Mouse (Mus musculus) forebrain, postnatal 0 days (tissue): ENCODE measurements around the gene 9930111J21Rik2. TPM values are rescaled to one million over a fixed set of nuclear protein-coding genes. Genes with fewer than 3 reads are reported as not detected.

Experiments used
- ATAC-seq: fragments of 200-750 bp; cut with Nextera tagmentation; 2 replicates; pipeline ENCODE4 v1.8.0; 2017; ENCODE audit warnings: mild to moderate bottlenecking, moderate library complexity
- DNase-seq: peaks from one replicate; pipeline ENCODE4 v3.0.0-alpha.2; 2015
- H3K27ac ChIP-seq: fragments of 300-500 bp; sonication (generic); 2 replicates; pipeline ENCODE4 v1.5.1; 2014; ENCODE audit warnings: low read depth, mild to moderate bottlenecking, antibody characterized with exemption, low read length, moderate library complexity, mixed read lengths
- H3K27me3 ChIP-seq: fragments of 300-500 bp; sonication (generic); 2 replicates; pipeline ENCODE4 v1.6.1; 2014; ENCODE audit warnings: mild to moderate bottlenecking, low read length, mixed read lengths; ENCODE audit not compliant: insufficient read depth
- H3K36me3 ChIP-seq: fragments of 300-500 bp; sonication (generic); 2 replicates; pipeline ENCODE4 v1.6.1; 2014; ENCODE audit warnings: mild to moderate bottlenecking, moderate library complexity; ENCODE audit not compliant: insufficient read depth
- H3K4me1 ChIP-seq: fragments of 300-500 bp; sonication (generic); 2 replicates; pipeline ENCODE4 v1.6.1; 2014; ENCODE audit warnings: antibody characterized with exemption; ENCODE audit not compliant: insufficient read depth
- H3K4me2 ChIP-seq: fragments of 300-500 bp; sonication (generic); 2 replicates; pipeline ENCODE4 v1.6.1; 2014; ENCODE audit warnings: low read depth, mild to moderate bottlenecking, moderate library complexity
- H3K4me3 ChIP-seq: fragments of 300-500 bp; sonication (generic); 2 replicates; pipeline ENCODE4 v1.5.1; 2014; ENCODE audit warnings: low read depth, low read length, mixed read lengths
- H3K9ac ChIP-seq: fragments of 300-500 bp; sonication (generic); 2 replicates; pipeline ENCODE4 v1.6.1; 2014; ENCODE audit warnings: mild to moderate bottlenecking
- H3K9me3 ChIP-seq: fragments of 300-500 bp; sonication (generic); 2 replicates; pipeline ENCODE4 v1.6.1; 2016; ENCODE audit warnings: low read length
- CTCF ChIP-seq: sonication (generic); IDR thresholded peaks from 2 replicates; pipeline ENCODE4 v1.5.1; 2016; ENCODE audit warnings: antibody characterized with exemption, control low read depth, low read depth
- WGBS: fragments of 180-500 bp; shearing (Covaris S2); extraction: QIAGEN DNeasy Blood & Tissue Kit; methylation state at CpG from one replicate; pipeline ENCODE4 v1.1.7; 2014; 5-methylcytosine and 5-hydroxymethylcytosine counted together
- polyA plus RNA-seq: library from polyadenylated mRNA; unstranded; fragments of >200 nt; fragmentation: Nextera tagmentation; extraction: Ambion mirVana; gene quantifications from 2 replicates; pipeline ENCODE4 v1.2.1, GENCODE M21; 2015
- total RNA-seq: library from RNA; depleted of rRNA; stranded (reverse); fragments of >200 nt; gene quantifications from 2 replicates; pipeline ENCODE4 v1.2.3, GENCODE M21; 2014

9930111J21Rik2 gene
- total and polyA plus RNA-seq, 2 experiments from 2014 or later, result 0.29 to 1.0 TPM

DNA sequence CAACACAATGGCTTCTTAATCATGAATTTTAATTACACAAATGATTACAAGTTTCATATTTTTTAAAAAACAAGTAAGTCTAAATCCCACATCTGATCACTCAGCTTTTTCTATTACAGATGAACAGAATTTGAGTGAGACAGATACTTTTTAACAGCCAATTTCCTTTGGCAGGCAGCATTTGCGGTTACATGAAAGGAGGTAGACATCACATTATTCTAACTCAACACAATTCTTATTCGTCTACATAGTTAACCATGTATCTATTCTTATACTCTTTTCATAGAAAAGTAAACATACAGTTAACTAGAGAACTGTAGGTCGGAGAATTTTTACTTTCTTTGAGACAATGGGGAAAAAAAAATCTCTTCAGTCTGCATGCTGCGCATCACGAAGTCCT is 39.5 kb upstream of the 9930111J21Rik2 start:
- Histone ChIP-seq H3K27me3 (no peaks in the 10 kb centered on the region), H3K4me1 (no peaks in the 10 kb centered on the region), H3K9ac (no peak overlapping the region), H3K27ac (no peak overlapping the region), H3K4me2 (no peak overlapping the region), H3K9me3 (no peaks in the 10 kb centered on the region), H3K4me3 (no peak overlapping the region), H3K36me3 (no peaks in the 10 kb centered on the region)
- no peak for DNase-seq
- 84% methylated on average over 5 of the region's 5 CpGs for WGBS
- ATAC-seq, result no peak
- no peak for TF ChIP-seq CTCF

DNA sequence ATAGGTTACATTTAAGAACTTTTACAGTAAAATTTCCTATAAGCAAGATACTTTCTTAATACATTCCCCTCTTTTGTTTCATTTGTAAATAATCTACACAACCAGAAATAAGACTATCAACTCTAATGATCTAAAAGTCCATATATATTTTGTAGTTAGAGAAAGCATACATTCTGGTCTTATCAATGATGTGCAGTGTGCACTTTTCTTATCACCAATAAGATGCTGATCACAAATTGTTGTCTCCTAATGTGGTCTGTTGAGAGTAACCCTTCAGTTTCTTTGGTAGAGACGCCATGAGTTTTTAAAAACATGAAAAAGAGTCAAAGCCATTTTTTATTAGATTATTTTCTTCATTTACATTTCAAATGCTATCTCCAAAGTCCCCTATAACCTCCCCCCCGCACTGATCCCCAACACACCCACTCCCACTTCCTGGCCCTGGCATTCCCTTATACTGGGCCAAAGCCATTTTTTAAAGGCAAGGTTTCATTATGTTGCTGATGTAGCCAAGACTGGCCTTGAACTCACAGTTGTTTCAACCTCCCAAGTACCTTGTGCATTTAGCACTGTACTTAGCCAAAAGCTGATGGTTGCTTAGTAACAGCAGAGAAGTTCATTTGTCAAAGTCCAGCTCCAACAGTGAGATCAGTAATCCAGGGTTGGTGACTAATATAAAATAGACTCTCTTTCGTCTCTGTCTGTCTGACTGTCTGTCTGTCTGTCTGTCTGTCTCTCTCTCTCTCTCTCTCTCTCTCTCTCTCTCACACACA is 38.9 kb upstream of the 9930111J21Rik2 start:
- Histone ChIP-seq H3K4me1 (no peaks in the 10 kb centered on the region), H3K9me3 (no peaks in the 10 kb centered on the region), H3K36me3 (no peaks in the 10 kb centered on the region), H3K27ac (no peak overlapping the region), H3K27me3 (no peaks in the 10 kb centered on the region), H3K9ac (no peak overlapping the region), H3K4me2 (no peak overlapping the region), H3K4me3 (no peak overlapping the region)
- no peak for TF ChIP-seq CTCF
- DNase-seq (no peak), ATAC-seq (no peak)
- WGBS, result 85% methylated on average over 3 of the region's 3 CpGs

DNA sequence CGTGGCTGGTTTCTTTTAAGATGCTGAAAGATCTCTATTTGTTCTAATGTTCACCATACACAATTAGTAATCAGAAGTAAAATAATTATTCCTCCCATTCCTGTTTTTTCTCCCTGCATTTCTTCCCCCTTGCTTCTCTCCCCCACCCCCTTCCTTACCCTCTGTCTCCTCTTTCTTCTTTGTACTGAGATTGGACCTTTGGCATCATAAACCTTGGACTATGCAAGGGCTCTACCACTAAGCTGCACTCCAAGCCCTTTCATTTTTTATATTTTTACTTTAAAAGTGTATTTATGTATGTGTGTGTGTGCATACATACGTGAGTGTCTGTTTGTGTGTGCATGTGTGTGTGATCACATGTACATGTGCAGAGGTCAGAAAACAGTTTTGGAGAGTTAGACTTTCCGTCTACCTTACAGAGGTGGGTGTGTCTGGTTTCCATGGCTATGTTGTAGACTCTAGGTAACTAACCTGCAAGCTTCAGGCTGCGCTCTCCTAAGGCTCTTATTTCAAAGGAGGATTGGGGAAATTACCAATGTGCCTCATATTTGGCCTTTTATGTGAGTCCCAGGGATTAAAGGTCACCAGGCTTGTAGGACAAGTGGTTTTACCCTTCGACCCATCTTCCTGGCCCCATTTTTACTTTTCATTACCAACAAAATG is 38.1 kb upstream of the 9930111J21Rik2 start:
- Histone ChIP-seq H3K4me1 (no peaks in the 10 kb centered on the region), H3K4me2 (no peak overlapping the region), H3K27me3 (no peaks in the 10 kb centered on the region), H3K9ac (no peak overlapping the region), H3K4me3 (no peak overlapping the region), H3K36me3 (no peaks in the 10 kb centered on the region), H3K9me3 (no peaks in the 10 kb centered on the region), H3K27ac (no peak overlapping the region)
- ATAC-seq, result no peak
- no peak for TF ChIP-seq CTCF
- DNase-seq, result no peak
- WGBS, result 90% methylated on average over 5 of the region's 5 CpGs

DNA sequence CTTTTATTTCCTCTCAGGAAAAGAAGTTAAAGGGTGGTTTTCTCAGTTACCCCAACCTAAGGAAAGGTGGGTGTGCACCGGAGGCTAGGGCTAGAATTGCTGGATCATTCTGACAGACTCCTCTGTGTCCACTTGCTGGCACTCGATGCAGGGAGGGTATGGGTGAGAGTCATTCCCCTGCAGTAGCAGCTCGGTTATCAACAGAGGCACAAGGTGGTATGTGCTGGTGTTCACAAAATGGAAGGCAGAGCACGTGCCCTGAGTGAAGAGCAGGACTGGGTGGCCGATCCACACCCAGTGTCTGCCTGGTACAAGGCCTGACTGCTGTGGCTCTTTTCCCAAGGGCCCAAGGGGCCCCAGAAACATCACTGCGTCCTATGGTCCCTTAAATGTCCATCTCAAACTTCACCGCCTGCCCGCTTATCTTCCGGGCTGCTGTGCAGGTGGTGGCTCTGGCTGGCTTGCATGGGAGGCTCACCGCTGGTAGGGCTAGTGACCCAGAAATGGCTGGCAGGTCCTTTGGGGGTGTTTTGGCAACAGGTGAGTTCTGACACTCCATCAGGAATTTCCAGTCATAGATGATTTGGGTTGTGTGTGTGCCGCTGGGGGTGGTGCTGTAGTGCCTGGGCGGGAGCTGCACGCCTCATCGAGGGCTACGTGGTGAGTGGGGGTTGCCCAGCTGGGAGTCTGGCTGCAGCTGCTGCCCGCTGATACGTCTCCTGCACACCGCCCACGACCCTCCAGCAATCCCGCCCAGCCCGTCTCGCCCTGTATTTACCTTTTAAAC is 37.0 kb upstream of the 9930111J21Rik2 start:
- WGBS, result 44% methylated on average over 22 of the region's 22 CpGs
- no peaks in the 10 kb centered on the region for H3K4me1 ChIP-seq
- no peak overlapping the region for H3K4me3 ChIP-seq
- H3K4me2 ChIP-seq, result no peak overlapping the region
- no peak for ATAC-seq
- no peaks in the 10 kb centered on the region for H3K27me3 ChIP-seq
- H3K36me3 ChIP-seq, result no peaks in the 10 kb centered on the region
- H3K9ac ChIP-seq, result no peak overlapping the region
- H3K27ac ChIP-seq, result no peak overlapping the region
- H3K9me3 ChIP-seq, result no peaks in the 10 kb centered on the region
- no peak for DNase-seq
- TF ChIP-seq CTCF, result no peak

DNA sequence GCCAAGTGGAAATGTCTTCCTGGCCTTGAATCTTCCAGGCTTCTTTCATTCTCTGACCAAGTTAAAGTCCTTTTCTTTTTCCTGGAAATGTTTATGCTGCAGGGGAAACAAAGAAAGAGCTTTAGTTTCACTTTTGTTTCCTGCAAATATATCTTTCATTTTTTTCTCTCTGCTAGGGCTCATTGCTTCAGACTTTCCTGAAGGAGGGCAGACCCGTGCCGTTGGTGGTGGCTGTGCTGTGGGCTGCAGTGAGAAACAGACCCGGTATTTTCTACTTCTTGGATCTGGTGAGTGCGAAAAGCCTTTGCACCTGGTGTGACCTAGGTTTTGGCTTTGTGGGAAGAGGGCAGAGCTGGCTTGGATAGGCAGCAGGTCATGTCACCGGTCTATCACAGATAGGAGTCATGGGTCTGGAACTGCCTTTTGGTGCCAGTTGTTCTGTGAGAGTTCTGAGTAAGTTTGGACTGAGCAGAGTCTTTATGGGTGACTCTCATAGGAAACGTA is 35.9 kb upstream of the 9930111J21Rik2 start:
- H3K27me3 ChIP-seq, result no peaks in the 10 kb centered on the region
- no peaks in the 10 kb centered on the region for H3K9me3 ChIP-seq
- WGBS, result 85% methylated on average over 6 of the region's 6 CpGs
- H3K36me3 ChIP-seq, result no peaks in the 10 kb centered on the region
- no peak overlapping the region for H3K4me2 ChIP-seq
- DNase-seq (no peak), ATAC-seq (no peak)
- TF ChIP-seq CTCF, result no peak
- no peaks in the 10 kb centered on the region for H3K4me1 ChIP-seq
- H3K27ac ChIP-seq, result no peak overlapping the region
- H3K9ac ChIP-seq, result no peak overlapping the region
- H3K4me3 ChIP-seq, result no peak overlapping the region

DNA sequence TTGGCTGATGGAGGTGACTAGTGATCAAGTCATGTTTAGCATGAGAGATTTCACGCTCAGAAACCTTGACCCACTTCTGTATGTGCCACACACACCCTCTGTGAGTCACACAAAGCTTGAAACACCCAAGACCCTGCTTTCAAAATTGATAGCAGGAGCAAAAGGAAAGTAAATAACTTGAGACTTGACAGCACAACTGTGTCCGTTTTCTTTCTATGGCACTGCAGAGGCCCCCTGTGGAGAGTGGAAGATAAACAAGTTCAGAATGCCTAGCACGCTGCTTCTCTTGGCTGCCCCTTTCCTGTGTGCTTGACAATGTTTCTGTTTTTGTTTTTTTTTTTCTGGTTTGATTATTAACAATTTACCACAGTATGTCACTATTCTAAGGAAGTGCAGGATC is 33.8 kb upstream of the 9930111J21Rik2 start:
- H3K36me3 ChIP-seq, result no peaks in the 10 kb centered on the region
- TF ChIP-seq CTCF, result no peak
- no peak overlapping the region for H3K4me2 ChIP-seq
- no peaks in the 10 kb centered on the region for H3K27me3 ChIP-seq
- 42% methylated on average over 3 of the region's 3 CpGs for WGBS
- H3K27ac ChIP-seq, result no peak overlapping the region
- DNase-seq (no peak), ATAC-seq (no peak)
- no peaks in the 10 kb centered on the region for H3K4me1 ChIP-seq
- no peak overlapping the region for H3K9ac ChIP-seq
- no peaks in the 10 kb centered on the region for H3K9me3 ChIP-seq
- H3K4me3 ChIP-seq, result no peak overlapping the region

DNA sequence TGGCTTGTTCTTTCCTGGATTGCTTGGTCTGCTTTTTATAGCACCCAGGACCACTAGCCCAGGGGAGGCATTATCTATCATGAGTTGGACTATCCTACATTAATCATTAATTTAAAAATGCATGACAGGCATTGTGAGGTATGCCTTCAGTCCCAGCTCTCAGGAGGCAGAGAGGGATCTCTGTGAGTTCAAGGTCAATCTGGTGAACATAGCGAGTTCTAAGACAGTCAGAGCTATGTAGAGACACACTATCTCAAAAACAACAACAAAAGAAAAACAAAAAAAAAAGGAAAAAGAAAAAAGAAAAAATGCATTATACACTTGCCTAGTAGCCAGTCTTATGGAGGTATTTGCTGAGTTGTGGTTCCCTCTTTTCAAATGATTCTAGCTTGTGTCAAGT is 33.3 kb upstream of the 9930111J21Rik2 start:
- 83% methylated on average over 1 of the region's 1 CpGs for WGBS
- Histone ChIP-seq H3K27ac (no peak overlapping the region), H3K9ac (no peak overlapping the region), H3K4me1 (no peaks in the 10 kb centered on the region), H3K4me3 (no peak overlapping the region), H3K9me3 (no peaks in the 10 kb centered on the region), H3K27me3 (no peaks in the 10 kb centered on the region), H3K36me3 (no peaks in the 10 kb centered on the region), H3K4me2 (no peak overlapping the region)
- ATAC-seq (no peak), DNase-seq (no peak)
- TF ChIP-seq CTCF, result no peak
